8 mouse cellular contexts compared by ENCODE assay signal in the genomic region with DNA sequence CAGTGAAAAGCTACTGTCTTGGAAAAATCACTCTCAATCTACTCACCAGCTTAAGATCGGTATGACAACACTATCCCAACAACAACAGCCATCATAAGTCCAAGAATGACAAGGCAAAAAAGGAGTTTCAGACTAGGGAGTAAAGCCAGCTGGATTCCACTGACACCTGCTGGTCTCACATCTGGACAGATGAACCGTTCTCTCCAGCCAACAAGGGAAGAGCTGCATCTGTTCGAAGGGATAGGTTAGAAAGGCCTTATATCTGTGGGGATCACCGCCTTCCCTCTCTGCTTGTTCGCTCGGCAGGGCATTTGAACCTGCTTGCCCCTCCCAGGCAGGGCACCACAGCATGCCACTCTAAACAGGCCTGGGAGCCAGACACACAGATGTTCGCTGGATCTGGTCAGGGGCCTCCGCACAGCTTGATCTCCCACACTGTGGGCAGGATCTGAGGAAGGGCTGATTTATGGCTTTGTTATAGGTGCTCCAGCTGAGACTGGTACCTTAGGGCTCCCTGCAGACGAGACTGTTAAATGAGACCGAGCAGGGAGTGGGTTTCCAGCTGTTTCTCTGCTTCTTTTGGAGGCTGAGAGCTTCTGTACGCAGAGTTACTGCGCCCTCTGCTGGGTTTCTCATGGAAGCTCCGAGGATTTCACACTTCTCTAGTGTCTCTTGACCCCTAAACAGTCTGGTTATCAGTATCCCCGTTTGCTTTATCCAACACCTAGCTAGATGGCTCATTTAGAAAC. TPM values are rescaled to one million over a fixed set of nuclear protein-coding genes. Genes with fewer than 3 reads are reported as not detected.
DNase-seq lines count a peak whose midpoint lies in the region; ATAC-seq and TF ChIP-seq lines count a peak whose summit lies in the region.
"Had no signal": no experiment of that assay in that cellular context is flagged by ENCODE, and none has a peak within 500 bp of the region (broad histone marks: within the 10 kb centered on the region; RNA-seq: fewer than 3 reads in every experiment).

No protein-coding gene starts in this region.

- H3K36me3 ChIP-seq in forebrain, postnatal 0 days (ENCODE audit: insufficient read depth): no peaks in the 10 kb centered on the region
- no peaks in the 10 kb centered on the region for H3K36me3 ChIP-seq in hindbrain, postnatal 0 days (ENCODE audit: insufficient read depth, low read length)
- no peaks in the 10 kb centered on the region for H3K36me3 ChIP-seq in midbrain, embryonic 10.5 days
- H3K36me3 ChIP-seq in stomach, embryonic 16.5 days (ENCODE audit: control insufficient read depth, insufficient read depth, low read length): no peaks in the 10 kb centered on the region

- intact Hi-C loops in left cerebral cortex, postnatal 10 days (cut with DNase I): loop anchor here (2.0 to 5.0 kb wide), 2 partner anchors 168 to 299 kb away; a partner anchor contains a TSS

- WGBS in forebrain, postnatal 0 days: 23% methylated on average over 14 of the region's 14 CpGs
- WGBS in hindbrain, postnatal 0 days: 16% methylated on average over 14 of the region's 14 CpGs
- WGBS in midbrain, embryonic 10.5 days: 26% methylated on average over 14 of the region's 14 CpGs
- 22% methylated on average over 14 of the region's 14 CpGs for WGBS in stomach, embryonic 16.5 days

- no peaks in the 10 kb centered on the region for H3K27me3 ChIP-seq in forebrain, postnatal 0 days (ENCODE audit: insufficient read depth, low read length)
- no peaks in the 10 kb centered on the region for H3K27me3 ChIP-seq in hindbrain, postnatal 0 days (ENCODE audit: insufficient read depth, low read length)
- H3K27me3 ChIP-seq in midbrain, embryonic 10.5 days (ENCODE audit: low read depth, poor library complexity, severe bottlenecking): no peaks in the 10 kb centered on the region
- no peaks in the 10 kb centered on the region for H3K27me3 ChIP-seq in stomach, embryonic 16.5 days (ENCODE audit: control insufficient read depth, insufficient read depth, low read length)

- TF ChIP-seq CTCF in forebrain, postnatal 0 days (IDR thresholded peaks at IDR 0.05; ENCODE audit: low read depth): peak; percentile 84
- peak; percentile 83 for TF ChIP-seq CTCF in hindbrain, postnatal 0 days (IDR thresholded peaks at IDR 0.05; ENCODE audit: low read depth)

- no peak overlapping the region for H3K9ac ChIP-seq in forebrain, postnatal 0 days
- H3K9ac ChIP-seq in hindbrain, postnatal 0 days (replicated peaks; ENCODE audit: low read length): peak overlapping the region; percentile 38; the same call in 1 of the 2 replicates
- no peak overlapping the region for H3K9ac ChIP-seq in stomach, embryonic 16.5 days (ENCODE audit: low read length)

- ATAC-seq in forebrain, postnatal 0 days: peak; percentile 87
- ATAC-seq in hindbrain, postnatal 0 days: peak; percentile 81
- ATAC-seq in stomach, embryonic 16.5 days (ENCODE audit: insufficient read depth, low FRiP score): peak; percentile 45

- peak; percentile 86 for DNase-seq in R1 (ENCODE audit: low read depth, low spot score)
- peak; percentile 10 for DNase-seq in c-Kit-positive CD71-negative TER-119-negative erythroid progenitor cells, embryonic 14.5 days (ENCODE audit: low read depth)
- DNase-seq in forebrain, postnatal 0 days: peak; percentile 83
- DNase-seq in hindbrain, postnatal 0 days (ENCODE audit: low spot score): peak; percentile 91
- peak; percentile 37 to 59 for DNase-seq in left cerebral cortex, postnatal 10 days (ENCODE audit: extremely low spot score in 1 of 2, low spot score in 2 of 2)
- DNase-seq in midbrain, embryonic 10.5 days (ENCODE audit: low spot score): peak; percentile 63

- no peaks in the 10 kb centered on the region for H3K4me1 ChIP-seq in forebrain, postnatal 0 days (ENCODE audit: insufficient read depth)
- H3K4me1 ChIP-seq in hindbrain, postnatal 0 days (ENCODE audit: insufficient read depth, low read length): no peaks in the 10 kb centered on the region
- peaks cover 14% of the 10 kb centered on the region for H3K4me1 ChIP-seq in midbrain, embryonic 10.5 days
- no peaks in the 10 kb centered on the region for H3K4me1 ChIP-seq in stomach, embryonic 16.5 days (ENCODE audit: control insufficient read depth, insufficient read depth, low read length)

- no peaks in the 10 kb centered on the region for H3K9me3 ChIP-seq in forebrain, postnatal 0 days (ENCODE audit: low read length)
- H3K9me3 ChIP-seq in hindbrain, postnatal 0 days (ENCODE audit: low read length): no peaks in the 10 kb centered on the region
- H3K9me3 ChIP-seq in midbrain, embryonic 10.5 days (replicated peaks): no peaks in the 10 kb centered on the region
- H3K9me3 ChIP-seq in stomach, embryonic 16.5 days (replicated peaks; ENCODE audit: control insufficient read depth, low read length): no peaks in the 10 kb centered on the region

- peak overlapping the region; percentile 5; the same call in 1 of the 2 replicates for H3K4me3 ChIP-seq in forebrain, postnatal 0 days (ENCODE audit: low read depth, low read length)
- no peak overlapping the region for H3K4me3 ChIP-seq in hindbrain, postnatal 0 days (ENCODE audit: low read length)
- H3K4me3 ChIP-seq in midbrain, embryonic 10.5 days: 0 out of 2 replicates have a peak overlapping the region, but pooled peaks have one; percentile 21
- H3K4me3 ChIP-seq in stomach, embryonic 16.5 days (replicated peaks; ENCODE audit: low read length): no peak overlapping the region

- peak overlapping the region; percentile 41 for H3K4me2 ChIP-seq in forebrain, postnatal 0 days (ENCODE audit: low read depth)
- peak overlapping the region; percentile 43 for H3K4me2 ChIP-seq in hindbrain, postnatal 0 days (ENCODE audit: low read depth, low read length)
- peak overlapping the region; percentile 20; the same call in 1 of the 2 replicates for H3K4me2 ChIP-seq in stomach, embryonic 16.5 days (ENCODE audit: low read depth, low read length)

- no peak overlapping the region for H3K27ac ChIP-seq in forebrain, postnatal 0 days (ENCODE audit: low read depth, low read length)
- H3K27ac ChIP-seq in hindbrain, postnatal 0 days: no peak overlapping the region
- H3K27ac ChIP-seq in midbrain, embryonic 10.5 days (replicated peaks): no peak overlapping the region
- no peak overlapping the region for H3K27ac ChIP-seq in stomach, embryonic 16.5 days (ENCODE audit: low read length)

RNA-seq across cellular contexts. Expression of a gene that starts 25.5 kb away (rescaled TPM):
- total RNA-seq in forebrain, postnatal 0 days (2014; rRNA removed): not detected in 2 replicates
- not detected in 2 replicates for polyA plus RNA-seq in forebrain, postnatal 0 days (2015; fragmentation: Nextera tagmentation; extraction: Ambion mirVana)
- not detected in 2 replicates for total RNA-seq in hindbrain, postnatal 0 days (2014; rRNA removed)
- polyA plus RNA-seq in hindbrain, postnatal 0 days (2015; fragmentation: Nextera tagmentation; extraction: Ambion mirVana): not detected in 2 replicates
- not detected for total RNA-seq in left cerebral cortex, postnatal 10 days (2021)
- not detected in 2 replicates for polyA plus RNA-seq in midbrain, embryonic 10.5 days (2016; fragmentation: Nextera tagmentation; extraction: Ambion mirVana)
- 1.5 and 1.6 TPM in 2 replicates for polyA plus RNA-seq in stomach, embryonic 16.5 days (2015; fragmentation: Nextera tagmentation; extraction: Ambion mirVana)
- total RNA-seq: left cerebral cortex, adult 8-10 months had no signal

RNA-seq across cellular contexts. Expression of a gene that starts 58.3 kb away (rescaled TPM):
- total RNA-seq in forebrain, postnatal 0 days (2014; rRNA removed): under 0.01 and 0.24 TPM in 2 replicates
- polyA plus RNA-seq in forebrain, postnatal 0 days (2015; fragmentation: Nextera tagmentation; extraction: Ambion mirVana): 0.05 TPM in 1 of 2 replicates, not detected in the other
- 0.16 TPM in 1 of 2 replicates, not detected in the other for total RNA-seq in hindbrain, postnatal 0 days (2014; rRNA removed)
- 0.06 TPM in 1 of 2 replicates, not detected in the other for polyA plus RNA-seq in hindbrain, postnatal 0 days (2015; fragmentation: Nextera tagmentation; extraction: Ambion mirVana)
- under 1 TPM in 1 of 2 experiments, not detected in 1; 0.06 TPM for total RNA-seq in left cerebral cortex, postnatal 10 days (2021)
- polyA plus RNA-seq in midbrain, embryonic 10.5 days (2016; fragmentation: Nextera tagmentation; extraction: Ambion mirVana): 0.04 TPM in 1 of 2 replicates, not detected in the other
- polyA plus RNA-seq in stomach, embryonic 16.5 days (2015; fragmentation: Nextera tagmentation; extraction: Ambion mirVana): 0.29 and 0.48 TPM in 2 replicates

Comparison
In these comparisons a context has a peak if more than half of its experiments do, and no peak if none do; other contexts are left out.
1. DNase-seq: peak in every context shown above with its lines; median percentile 91 in hindbrain, postnatal 0 days; 86 in R1; 83 in forebrain, postnatal 0 days; 63 in midbrain, embryonic 10.5 days; 48 in left cerebral cortex, postnatal 10 days; 10 in c-Kit-positive CD71-negative TER-119-negative erythroid progenitor cells, embryonic 14.5 days.
2. H3K4me3 ChIP-seq: peak in forebrain, postnatal 0 days (single experiment) and midbrain, embryonic 10.5 days (single experiment); none in hindbrain, postnatal 0 days (single experiment) and stomach, embryonic 16.5 days (single experiment).
3. Peak in every context shown above with its lines, with median percentiles within 50 percentile points of each other: ATAC-seq and H3K4me2 ChIP-seq.